In genomic region chr16:87567572-87567971, GRCm38 (mm10) we compare ENCODE assay signal across 9 mouse cellular contexts. TPM values are rescaled to one million over a fixed set of nuclear protein-coding genes. Genes with fewer than 3 reads are reported as not detected.
A peak's percentile ranks its signal among the peaks of the same experiment; 100 is the strongest.
DNase-seq lines count a peak whose midpoint lies in the region; ATAC-seq and TF ChIP-seq lines count a peak whose summit lies in the region.
"Had no signal": no experiment of that assay in that cellular context is flagged by ENCODE, and none has a peak within 500 bp of the region (broad histone marks: within the 10 kb centered on the region; RNA-seq: fewer than 3 reads in every experiment).

No protein-coding gene starts in this region.

- no peak overlapping the region for H3K9ac ChIP-seq in intestine, embryonic 16.5 days (ENCODE audit: low read depth, low read length)
- H3K9ac ChIP-seq in intestine, postnatal 0 days (ENCODE audit: low read depth, low read length): no peak overlapping the region
- no peak overlapping the region for H3K9ac ChIP-seq in embryonic facial prominence, embryonic 14.5 days (ENCODE audit: low read depth, low read length)
- no peak overlapping the region for H3K9ac ChIP-seq in liver, embryonic 12.5 days

- peak; percentile 85 for DNase-seq in embryonic facial prominence, embryonic 14.5 days (ENCODE audit: low spot score)
- DNase-seq in layer of hippocampus, postnatal 14 days (ENCODE audit: low spot score in 2 of 2): peak; percentile 64 to 81
- DNase-seq in right cerebral cortex, postnatal 4 days: peak; percentile 58
- DNase-seq in kidney, postnatal 36 days: no peak

- WGBS in intestine, embryonic 16.5 days: 59% methylated on average over 13 of the region's 13 CpGs
- WGBS in intestine, postnatal 0 days: 71% methylated on average over 13 of the region's 13 CpGs
- WGBS in embryonic facial prominence, embryonic 14.5 days: 45% methylated on average over 13 of the region's 13 CpGs
- 76% methylated on average over 13 of the region's 13 CpGs for WGBS in liver, embryonic 12.5 days (ENCODE audit: insufficient replicate concordance)

- H3K36me3 ChIP-seq in intestine, embryonic 16.5 days (ENCODE audit: control insufficient read depth, insufficient read depth, low read length): no peaks in the 10 kb centered on the region
- H3K36me3 ChIP-seq in intestine, postnatal 0 days (ENCODE audit: control insufficient read depth, insufficient read depth): no peaks in the 10 kb centered on the region
- no peaks in the 10 kb centered on the region for H3K36me3 ChIP-seq in embryonic facial prominence, embryonic 14.5 days (ENCODE audit: control insufficient read depth, insufficient read depth, low read length)
- H3K36me3 ChIP-seq in liver, embryonic 12.5 days: no peaks in the 10 kb centered on the region
- H3K36me3 ChIP-seq: G1E had no signal

- H3K4me3 ChIP-seq in intestine, embryonic 16.5 days (ENCODE audit: low read length): no peak overlapping the region
- H3K4me3 ChIP-seq in intestine, postnatal 0 days (ENCODE audit: low read depth, low read length): no peak overlapping the region
- 0 out of 2 replicates have a peak overlapping the region, but pooled peaks have one; percentile 7 for H3K4me3 ChIP-seq in embryonic facial prominence, embryonic 14.5 days (ENCODE audit: low read depth, low read length)
- H3K4me3 ChIP-seq in liver, embryonic 12.5 days: no peak overlapping the region

- no peak overlapping the region for H3K27ac ChIP-seq in intestine, embryonic 16.5 days (ENCODE audit: low read length)
- no peak overlapping the region for H3K27ac ChIP-seq in intestine, postnatal 0 days (ENCODE audit: low read depth, low read length)
- H3K27ac ChIP-seq in embryonic facial prominence, embryonic 14.5 days (replicated peaks; ENCODE audit: low read depth, low read length): peak overlapping the region; percentile 53; the same call in 1 of the 2 replicates
- H3K27ac ChIP-seq in liver, embryonic 12.5 days: no peak overlapping the region

- no peaks in the 10 kb centered on the region for H3K4me1 ChIP-seq in intestine, embryonic 16.5 days (ENCODE audit: control insufficient read depth, insufficient read depth, low read length)
- H3K4me1 ChIP-seq in intestine, postnatal 0 days (replicated peaks; ENCODE audit: control insufficient read depth, insufficient read depth, low read length): no peaks in the 10 kb centered on the region
- H3K4me1 ChIP-seq in embryonic facial prominence, embryonic 14.5 days (ENCODE audit: control insufficient read depth, insufficient read depth, low read length): peaks cover 5% of the 10 kb centered on the region; the same call in 1 of the 2 replicates
- no peaks in the 10 kb centered on the region for H3K4me1 ChIP-seq in liver, embryonic 12.5 days

- H3K27me3 ChIP-seq in intestine, embryonic 16.5 days (replicated peaks; ENCODE audit: control insufficient read depth, insufficient read depth, low read length): no peaks in the 10 kb centered on the region
- H3K27me3 ChIP-seq in intestine, postnatal 0 days (replicated peaks; ENCODE audit: control insufficient read depth, insufficient read depth, low read length): no peaks in the 10 kb centered on the region
- no peaks in the 10 kb centered on the region for H3K27me3 ChIP-seq in embryonic facial prominence, embryonic 14.5 days (replicated peaks; ENCODE audit: control insufficient read depth, insufficient read depth, low read length)
- H3K27me3 ChIP-seq in liver, embryonic 12.5 days (replicated peaks): no peaks in the 10 kb centered on the region

- H3K4me2 ChIP-seq in intestine, embryonic 16.5 days (ENCODE audit: low read depth, low read length): 0 out of 2 replicates have a peak overlapping the region, but pooled peaks have one; percentile 9
- no peak overlapping the region for H3K4me2 ChIP-seq in intestine, postnatal 0 days (replicated peaks; ENCODE audit: low read depth)
- peak overlapping the region; percentile 38 for H3K4me2 ChIP-seq in embryonic facial prominence, embryonic 14.5 days (ENCODE audit: low read depth, low read length)
- H3K4me2 ChIP-seq in liver, embryonic 12.5 days: no peak overlapping the region

- no peaks in the 10 kb centered on the region for H3K9me3 ChIP-seq in intestine, embryonic 16.5 days (ENCODE audit: control insufficient read depth, low read length)
- no peaks in the 10 kb centered on the region for H3K9me3 ChIP-seq in intestine, postnatal 0 days (ENCODE audit: control insufficient read depth)
- no peaks in the 10 kb centered on the region for H3K9me3 ChIP-seq in embryonic facial prominence, embryonic 14.5 days (ENCODE audit: control insufficient read depth, low read length)
- no peaks in the 10 kb centered on the region for H3K9me3 ChIP-seq in liver, embryonic 12.5 days (replicated peaks)
- H3K9me3 ChIP-seq: G1E had no signal

- no peak for TF ChIP-seq CTCF in intestine, postnatal 0 days (IDR thresholded peaks at IDR 0.05; ENCODE audit: low read depth)

- ATAC-seq in intestine, embryonic 16.5 days: no peak
- no peak for ATAC-seq in intestine, postnatal 0 days
- peak; percentile 77 for ATAC-seq in embryonic facial prominence, embryonic 14.5 days (ENCODE audit: low read depth)
- ATAC-seq in activated CD4-positive, CD25-positive, alpha-beta regulatory T cell, adult 4 months: no peak
- ATAC-seq in liver, embryonic 12.5 days: no peak

RNA-seq across cellular contexts. Expression of gene Map3k7cl, which starts 14.4 kb away (rescaled TPM):
- polyA plus RNA-seq in intestine, embryonic 16.5 days (2015; fragmentation: Nextera tagmentation; extraction: Ambion mirVana): 0.21 and 0.44 TPM in 2 replicates
- 0.35 and 0.43 TPM in 2 replicates for polyA plus RNA-seq in intestine, postnatal 0 days (2015; fragmentation: Nextera tagmentation; extraction: Ambion mirVana)
- polyA plus RNA-seq in embryonic facial prominence, embryonic 14.5 days (2014; fragmentation: Nextera tagmentation; extraction: Ambion mirVana): 1.8 and 1.9 TPM in 2 replicates
- under 1 TPM; 0.71 to 0.91 TPM for total RNA-seq in layer of hippocampus, postnatal 14 days (2021)
- not detected for polyA plus RNA-seq in activated CD4-positive, CD25-positive, alpha-beta regulatory T cell, adult 4 months (2017; shearing (Covaris generic))
- polyA plus RNA-seq in liver, embryonic 12.5 days (2016; fragmentation: Nextera tagmentation; extraction: Ambion mirVana): not detected in 2 replicates
- polyA plus RNA-seq: G1E had no signal

Comparison
In these comparisons a context has a peak if more than half of its experiments do, and no peak if none do; other contexts are left out.
1. H3K4me2 ChIP-seq: peak in intestine, embryonic 16.5 days (single experiment) and embryonic facial prominence, embryonic 14.5 days (single experiment); none in intestine, postnatal 0 days (single experiment) and liver, embryonic 12.5 days (single experiment).
2. DNase-seq: peak in embryonic facial prominence, embryonic 14.5 days (single experiment), layer of hippocampus, postnatal 14 days (2 of 2) and right cerebral cortex, postnatal 4 days (single experiment); none in kidney, postnatal 36 days (0 of 2).